Mouse (Mus musculus): Measurements from ENCODE around the gene Abl1.
A peak's percentile ranks its signal among the peaks of the same experiment; 100 is the strongest.

Gene Abl1

DNA sequence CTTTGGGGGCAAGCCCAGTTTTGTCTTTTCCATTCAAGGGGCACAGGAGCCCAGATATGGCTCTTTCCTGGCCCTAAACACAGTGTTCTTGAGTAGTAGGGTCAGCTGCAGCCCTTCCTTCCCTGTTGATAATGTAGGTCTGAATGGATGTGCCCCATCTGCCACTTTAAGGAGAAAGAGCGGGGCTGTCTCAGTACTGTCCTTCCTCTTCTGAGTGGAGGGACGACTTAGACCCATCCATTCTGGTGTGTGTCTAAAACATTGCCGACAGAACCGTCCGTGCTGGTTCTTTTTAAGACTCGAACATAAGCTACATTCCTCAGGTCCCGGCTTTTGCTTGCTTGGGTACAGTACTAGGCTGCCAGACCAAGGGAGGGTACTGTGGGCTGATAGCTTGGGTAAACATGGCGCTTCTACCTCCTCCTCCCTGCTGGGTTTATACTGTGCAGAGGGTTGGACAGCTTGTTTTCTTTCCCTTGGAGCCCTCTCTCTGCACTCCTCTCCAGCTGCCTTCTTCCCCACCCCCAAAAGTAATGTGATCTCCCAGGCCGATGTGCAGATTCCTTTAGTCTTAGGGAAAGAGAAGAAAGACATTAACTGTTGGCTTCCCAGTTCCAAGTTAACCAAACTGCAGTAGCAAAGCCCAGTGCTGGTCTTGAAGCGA, 61.0 kb downstream of the Abl1 start:
- DNase-seq: no peak

- DNase-seq: no peak
Measured at GRCm38 (mm10) chr2:31750133-31750532, 62.0 kb downstream of the Abl1 start.

GRCm38 (mm10) chr2:31757472-31757871, 69.3 kb downstream of the Abl1 start:
- DNase-seq: no peak

DNA sequence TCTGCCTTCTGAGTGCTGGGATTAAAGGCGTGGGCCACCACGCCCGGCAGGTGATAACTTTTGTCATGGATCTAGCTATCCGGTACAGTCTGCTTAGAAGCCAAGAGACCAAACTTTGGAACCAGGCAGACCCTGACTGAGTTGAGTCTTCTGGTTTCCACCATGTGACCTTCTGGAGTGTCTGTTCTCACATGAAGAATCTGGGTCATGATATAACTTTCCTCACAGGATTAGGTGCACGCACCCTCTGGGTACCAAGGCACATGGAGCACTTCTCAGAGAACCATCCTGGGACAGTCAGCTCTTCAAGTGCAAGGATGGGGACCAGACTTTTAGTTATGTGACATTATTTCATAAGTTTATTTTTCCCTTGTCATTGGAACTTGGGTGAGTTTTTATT, 70.8 kb downstream of the Abl1 start:
- DNase-seq: no peak

DNA sequence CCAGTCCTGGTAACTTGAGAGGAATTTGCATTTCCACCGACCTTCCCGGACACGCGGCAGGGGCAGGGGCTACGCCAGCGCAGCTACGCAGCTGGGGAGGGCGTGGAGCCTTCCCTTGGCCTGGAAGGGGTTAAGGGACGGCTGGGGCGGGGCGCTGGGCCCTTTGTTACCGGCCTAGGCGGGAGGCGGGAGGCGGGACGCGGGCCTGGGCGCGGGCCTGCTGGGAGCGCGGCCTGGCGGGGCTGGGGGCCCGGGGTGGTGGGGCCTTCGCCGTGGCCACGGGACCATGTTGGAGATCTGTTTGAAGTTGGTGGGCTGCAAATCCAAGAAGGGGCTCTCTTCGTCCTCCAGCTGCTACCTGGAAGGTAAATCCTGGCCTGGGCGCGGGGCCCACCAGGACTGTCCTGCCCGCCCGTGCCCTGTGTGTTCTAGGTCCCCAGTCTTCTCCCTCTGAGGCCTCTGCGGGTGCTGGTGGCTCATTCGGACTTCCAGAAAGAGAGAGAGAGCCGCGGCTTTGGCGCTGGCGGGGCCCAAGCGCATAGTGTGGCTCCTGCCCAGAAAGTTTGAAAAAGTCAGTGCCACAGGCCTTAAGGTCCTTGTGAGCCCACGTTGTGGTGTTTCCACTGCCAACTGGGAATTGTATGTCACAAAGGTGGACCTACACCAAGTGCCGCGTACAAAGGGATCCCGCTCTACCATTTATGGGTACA, 71.7 kb downstream of the Abl1 start:
- peak; percentile 53 for DNase-seq

DNA sequence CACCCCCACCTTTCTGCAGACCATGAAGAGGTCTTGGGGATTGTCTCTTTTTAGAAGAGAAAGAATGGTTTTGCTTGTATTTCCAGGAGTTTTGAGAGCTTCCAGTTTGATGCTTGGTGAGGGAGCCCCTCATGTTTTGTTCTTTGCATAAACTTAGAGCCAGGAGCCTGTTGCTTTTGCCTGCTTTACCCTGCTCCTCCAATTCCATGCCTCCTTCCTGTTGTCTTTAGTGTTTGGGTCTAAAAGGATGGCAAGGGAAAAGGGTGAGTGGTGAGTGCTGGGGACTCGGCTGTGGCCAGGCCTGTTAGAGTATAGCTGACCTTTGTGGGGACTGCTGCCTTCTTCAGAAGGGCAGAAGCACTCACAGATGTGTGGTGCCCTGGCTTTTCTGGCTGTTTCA, 72.3 kb downstream of the Abl1 start:
- no peak for DNase-seq

- no peak for DNase-seq
Measured at GRCm38 (mm10) chr2:31761115-31761531, 72.9 kb downstream of the Abl1 start.

DNA sequence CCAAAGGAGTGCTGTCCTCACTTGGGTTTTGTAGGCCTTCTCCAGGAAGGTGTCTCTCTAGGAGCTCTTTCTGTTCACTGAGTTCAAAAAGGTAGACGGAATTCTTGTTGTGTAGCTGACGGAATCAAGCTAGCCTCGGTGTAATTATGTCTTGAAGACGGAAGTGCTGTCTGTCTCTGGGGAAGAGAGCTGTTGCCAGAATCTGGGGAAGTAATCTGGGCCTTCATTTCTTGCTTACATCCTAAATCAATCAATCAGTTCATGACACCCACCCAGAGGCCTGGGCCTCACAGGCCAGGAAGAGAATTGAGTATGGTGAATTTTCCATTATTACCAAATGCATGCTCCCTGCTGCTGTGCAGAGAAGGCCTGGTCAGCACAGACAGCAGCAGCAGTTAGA, 73.4 kb downstream of the Abl1 start:
- DNase-seq: no peak

GRCm38 (mm10) chr2:31762155-31762554, 74.0 kb downstream of the Abl1 start:
- no peak for DNase-seq

GRCm38 (mm10) chr2:31762853-31763252, 74.7 kb downstream of the Abl1 start:
- no peak for DNase-seq

DNA sequence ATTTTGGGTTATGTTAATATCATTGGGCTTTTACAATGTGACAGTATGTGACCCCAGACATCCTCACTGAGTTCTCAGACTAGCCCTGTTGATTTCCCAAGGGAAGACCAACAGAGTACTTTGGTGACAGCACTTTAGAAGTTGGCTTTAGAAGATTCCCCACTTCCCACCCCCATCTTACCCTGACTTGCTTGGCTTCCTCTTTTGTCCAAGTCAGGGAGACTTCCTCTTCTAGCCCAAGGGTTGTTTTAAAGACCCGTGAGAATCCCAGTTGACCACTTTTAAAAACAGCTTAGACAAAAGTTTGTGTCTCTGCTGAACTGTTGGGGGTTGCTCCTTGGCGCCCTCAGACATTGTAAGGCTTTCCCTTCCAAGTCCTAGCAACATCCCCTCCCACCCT, 75.1 kb downstream of the Abl1 start:
- no peak for DNase-seq

DNA sequence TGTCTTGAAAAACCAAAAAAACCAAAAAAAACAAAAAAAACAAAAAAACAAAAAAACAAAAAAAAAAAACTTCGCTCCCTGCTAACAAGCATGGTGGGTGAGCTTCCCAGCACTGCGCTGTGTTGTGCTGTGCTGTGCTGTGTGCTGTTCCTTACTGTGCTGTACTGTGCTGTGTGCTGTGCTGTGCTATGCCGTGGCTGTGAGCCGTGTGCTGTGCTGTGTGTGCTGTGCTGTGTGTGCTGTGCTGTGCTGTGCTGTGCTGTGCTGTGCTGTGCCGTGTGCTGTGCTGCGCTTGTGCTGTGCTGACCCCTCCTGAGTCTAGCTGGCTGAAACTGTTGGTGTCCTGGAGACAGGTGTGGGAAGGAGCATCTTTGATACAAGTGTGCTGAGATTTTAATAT, 78.9 kb downstream of the Abl1 start:
- DNase-seq: no peak

DNA sequence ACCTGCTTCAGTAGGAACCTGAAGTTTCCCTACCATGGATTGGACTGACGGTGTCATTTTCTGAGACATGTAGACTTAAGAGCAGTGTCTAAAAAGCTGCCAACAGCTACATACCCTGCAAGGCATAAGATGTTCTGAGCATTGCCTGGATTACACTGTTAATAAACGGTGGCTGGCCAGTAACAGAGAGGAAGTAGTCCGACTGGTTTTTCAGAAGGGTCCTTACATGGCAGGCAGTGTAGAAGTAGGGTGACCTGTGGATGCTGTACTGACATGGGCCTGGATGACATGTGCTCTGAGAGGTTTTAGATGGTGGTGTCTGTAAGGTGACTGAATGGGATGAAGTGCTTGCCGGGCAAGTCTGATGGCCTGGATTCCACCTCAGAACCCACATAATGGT, 79.6 kb downstream of the Abl1 start:
- no peak for DNase-seq

GRCm38 (mm10) chr2:31769115-31769514, 80.9 kb downstream of the Abl1 start:
- DNase-seq: no peak

DNA sequence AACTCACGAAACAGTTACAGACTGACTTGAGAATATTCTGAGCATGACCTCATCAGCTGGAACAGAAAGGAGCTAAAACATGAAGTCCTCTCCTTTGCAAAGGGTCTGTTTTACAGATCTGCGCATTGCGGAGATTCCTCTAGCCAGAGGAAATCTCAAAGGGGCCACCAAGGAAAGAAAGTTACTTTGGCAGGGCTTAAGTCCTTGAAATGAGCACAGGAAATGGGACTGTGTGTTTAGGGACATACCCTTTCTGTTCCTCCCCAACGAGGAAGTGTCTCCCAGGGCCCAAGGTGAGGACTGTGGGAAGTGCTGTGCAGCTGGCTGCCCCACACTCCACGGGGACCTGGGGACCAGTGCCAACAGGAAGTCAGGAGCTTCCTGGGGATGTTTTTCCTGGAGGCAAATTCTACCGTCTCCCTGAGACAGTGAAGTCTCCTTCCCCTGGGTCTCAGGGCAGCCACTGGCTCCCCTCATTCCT, 81.5 kb downstream of the Abl1 start:
- DNase-seq: no peak

GRCm38 (mm10) chr2:31770781-31771441, 82.7 kb downstream of the Abl1 start:
- DNase-seq: no peak

DNA sequence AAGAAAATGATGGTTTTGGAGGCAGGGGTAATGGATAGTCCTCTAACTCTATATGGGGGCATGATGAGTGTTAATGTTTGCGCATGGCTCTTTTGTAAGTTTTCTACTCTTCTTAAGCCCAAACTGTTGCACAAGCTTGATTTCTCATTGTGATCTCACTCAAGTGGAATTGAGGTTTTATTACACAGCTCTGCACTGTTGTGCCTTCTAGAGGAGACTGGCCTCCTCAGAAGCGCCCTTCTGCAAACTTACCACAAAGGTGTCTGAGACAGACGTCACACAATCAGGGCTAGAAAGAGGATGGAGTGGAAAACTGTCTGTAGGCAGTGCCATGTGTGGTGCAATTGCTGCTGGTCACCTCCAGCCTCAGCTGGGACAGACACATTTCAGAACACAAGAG, 88.3 kb downstream of the Abl1 start:
- DNase-seq: no peak

DNA sequence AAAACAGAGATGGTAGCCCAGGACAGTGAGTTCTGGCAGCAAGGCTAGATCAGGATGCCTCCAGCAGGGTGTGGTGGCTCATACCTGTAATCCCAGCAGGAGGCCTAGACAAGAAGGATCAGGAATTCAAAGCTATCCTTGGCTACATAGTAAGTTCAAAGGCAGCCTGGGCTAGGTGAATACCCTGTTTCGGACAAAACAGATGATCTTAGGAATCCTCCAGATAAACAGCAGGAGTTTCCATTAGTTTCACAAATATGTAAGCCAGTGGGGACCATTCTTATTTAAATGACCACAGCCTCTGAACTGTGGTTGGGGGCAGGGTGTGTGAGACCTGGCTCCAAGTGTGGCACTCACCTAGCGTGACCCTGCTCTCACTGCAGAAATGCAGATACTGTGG, 91.1 kb downstream of the Abl1 start:
- no peak for DNase-seq

- no peak for DNase-seq
Measured at GRCm38 (mm10) chr2:31782958-31783602, 94.9 kb downstream of the Abl1 start.

- DNase-seq: peak; percentile 70
Measured at GRCm38 (mm10) chr2:31785074-31785473, 96.9 kb downstream of the Abl1 start.

DNA sequence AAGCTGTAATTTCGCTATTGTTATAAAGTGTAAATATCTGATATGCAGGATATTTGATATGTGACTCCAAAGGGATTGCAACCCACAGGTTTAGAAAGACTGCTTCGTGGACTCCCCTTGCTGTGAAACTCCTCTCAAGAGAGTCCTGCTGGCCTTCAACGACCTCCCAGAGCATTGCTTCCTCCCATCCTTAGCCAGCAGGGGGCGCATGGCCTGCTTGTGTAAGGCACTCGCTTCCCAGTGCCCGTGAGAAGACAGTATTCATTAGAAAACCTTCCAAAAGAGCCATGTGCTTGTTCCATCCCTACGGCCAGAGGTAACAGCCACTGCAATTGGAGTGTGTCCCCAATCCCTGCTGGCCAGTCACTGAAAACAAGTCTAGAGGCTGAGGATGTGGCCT, 98.9 kb downstream of the Abl1 start:
- DNase-seq: peak; percentile 89

- DNase-seq: no peak
Measured at GRCm38 (mm10) chr2:31788227-31788626, 100.1 kb downstream of the Abl1 start.

DNA sequence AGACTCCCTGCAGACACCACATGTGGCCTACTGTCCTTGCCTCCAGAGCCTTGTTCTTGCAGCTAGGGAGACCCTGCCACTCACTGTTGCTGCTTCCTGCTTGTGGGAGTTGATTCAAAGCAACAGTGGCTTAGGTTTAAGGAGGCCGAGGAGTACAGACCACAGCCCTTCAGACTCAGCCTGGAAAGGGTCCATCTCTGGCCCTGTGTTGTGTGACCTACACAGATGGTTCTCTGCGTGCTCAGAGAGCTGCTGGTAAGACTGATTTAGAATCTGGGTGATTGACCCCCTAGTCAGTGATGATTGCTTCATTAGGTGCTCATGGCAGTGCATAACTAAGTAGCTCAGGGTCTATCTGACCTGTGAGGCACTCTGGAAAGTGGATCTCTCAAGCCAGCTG, 101.0 kb downstream of the Abl1 start:
- DNase-seq: no peak

Data from right cerebral cortex, postnatal 14 days (tissue).